Mouse (Mus musculus): ENCODE measurements at regions not wholly inside any gene's neighbourhood (a gene's known extent, or its start where the extent isn't known, plus 50 kb on each side); places are given as distances from the start of the nearest gene placed in this dataset.

DNA sequence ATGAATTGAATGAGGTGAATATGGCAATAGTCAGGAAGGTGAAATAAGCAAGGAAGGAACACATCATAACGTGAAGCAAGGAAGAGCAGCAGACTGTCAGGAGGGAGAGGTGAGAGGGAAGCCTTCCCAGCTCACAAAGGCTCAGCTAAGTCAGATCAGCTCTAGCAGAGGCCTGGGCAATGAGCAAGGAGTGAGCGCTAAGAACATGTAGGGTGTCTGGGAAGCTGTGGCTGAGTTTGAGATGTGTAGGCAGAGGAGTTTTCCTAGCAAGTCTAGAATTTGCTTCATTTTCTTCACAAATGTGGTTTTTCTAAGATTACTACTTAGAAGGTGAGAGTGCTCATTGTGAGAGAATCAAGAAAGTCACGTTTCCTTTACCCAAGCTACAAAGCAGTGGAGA is 803.5 kb upstream of the Chrm3 start:
- DNase-seq (no peak), ATAC-seq (ENCODE audit: low read depth) (no peak)
- Histone ChIP-seq H3K4me2 (no peak overlapping the region), H3K4me3 (replicated peaks) (no peak overlapping the region), H3K4me1 (replicated peaks) (no peaks in the 10 kb centered on the region), H3K9me3 (replicated peaks) (no peaks in the 10 kb centered on the region), H3K36me3 (no peaks in the 10 kb centered on the region), H3K27me3 (no peaks in the 10 kb centered on the region), H3K9ac (no peak overlapping the region), H3K27ac (no peak overlapping the region)
- 53% methylated on average over 3 of the region's 3 CpGs for WGBS (ENCODE audit: insufficient replicate concordance)

DNA sequence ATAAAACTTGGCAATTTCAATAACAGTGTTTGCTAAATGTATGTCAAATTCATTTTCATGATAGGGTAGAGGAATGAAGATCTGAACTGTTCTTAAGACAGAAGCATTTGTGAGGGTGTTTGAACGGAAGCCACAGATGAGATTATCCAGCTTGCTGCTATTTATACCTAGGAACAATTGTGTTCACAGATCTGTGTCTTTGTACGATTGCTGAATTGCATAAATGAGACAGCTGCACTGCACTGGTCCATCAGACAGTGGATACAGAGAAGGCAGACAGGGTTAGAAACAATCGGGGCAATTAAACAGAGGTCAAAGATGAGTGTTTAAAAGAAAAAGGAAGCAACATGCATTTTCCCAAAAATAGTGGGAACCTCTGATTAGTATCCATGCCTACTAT is 786.6 kb upstream of the Chrm3 start:
- 62% methylated on average over 3 of the region's 3 CpGs for WGBS (ENCODE audit: insufficient replicate concordance)
- Histone ChIP-seq H3K4me2 (no peak overlapping the region), H3K9ac (no peak overlapping the region), H3K27ac (no peak overlapping the region), H3K9me3 (replicated peaks) (no peaks in the 10 kb centered on the region), H3K36me3 (no peaks in the 10 kb centered on the region), H3K27me3 (no peaks in the 10 kb centered on the region), H3K4me1 (replicated peaks) (no peaks in the 10 kb centered on the region), H3K4me3 (replicated peaks) (no peak overlapping the region)
- ATAC-seq (ENCODE audit: low read depth) (no peak), DNase-seq (no peak)

GRCm38 (mm10) chr13:11107693-11108092 is 747.0 kb upstream of the Chrm3 start:
- H3K9ac ChIP-seq = no peak overlapping the region
- H3K9me3 ChIP-seq (replicated peaks) = no peaks in the 10 kb centered on the region
- no peak overlapping the region for H3K27ac ChIP-seq
- H3K27me3 ChIP-seq = no peaks in the 10 kb centered on the region
- 58% methylated on average over 2 of the region's 2 CpGs for WGBS (ENCODE audit: insufficient replicate concordance)
- H3K4me3 ChIP-seq (replicated peaks) = no peak overlapping the region
- H3K4me2 ChIP-seq = no peak overlapping the region
- H3K36me3 ChIP-seq = no peaks in the 10 kb centered on the region
- ATAC-seq (ENCODE audit: low read depth) (no peak), DNase-seq (no peak)
- H3K4me1 ChIP-seq (replicated peaks) = no peaks in the 10 kb centered on the region

DNA sequence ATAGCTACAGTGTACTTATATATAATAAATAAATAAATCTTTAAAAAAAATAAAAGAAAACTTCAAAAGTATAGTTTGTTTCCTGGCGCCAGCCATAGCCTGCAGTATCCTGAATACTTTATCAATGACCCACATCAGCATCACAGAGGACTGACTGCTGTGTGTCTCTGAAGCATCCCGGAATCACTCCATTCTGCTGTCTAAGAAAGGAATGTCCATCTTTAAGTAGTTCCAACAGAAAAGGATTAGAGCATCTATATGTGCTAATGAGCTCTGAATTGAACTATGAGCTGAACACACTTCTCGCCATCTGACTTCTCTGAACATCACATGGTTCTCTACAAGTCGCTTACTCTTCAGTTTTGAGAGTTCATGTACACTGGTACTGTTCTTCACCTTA is 745.8 kb upstream of the Chrm3 start:
- Histone ChIP-seq H3K4me3 (replicated peaks) (no peak overlapping the region), H3K27me3 (no peaks in the 10 kb centered on the region), H3K27ac (no peak overlapping the region), H3K4me2 (no peak overlapping the region), H3K9ac (no peak overlapping the region), H3K36me3 (no peaks in the 10 kb centered on the region), H3K4me1 (replicated peaks) (no peaks in the 10 kb centered on the region), H3K9me3 (replicated peaks) (no peaks in the 10 kb centered on the region)
- DNase-seq (no peak), ATAC-seq (ENCODE audit: low read depth) (no peak)
- WGBS (ENCODE audit: insufficient replicate concordance) = 60% methylated on average over 4 of the region's 4 CpGs

DNA sequence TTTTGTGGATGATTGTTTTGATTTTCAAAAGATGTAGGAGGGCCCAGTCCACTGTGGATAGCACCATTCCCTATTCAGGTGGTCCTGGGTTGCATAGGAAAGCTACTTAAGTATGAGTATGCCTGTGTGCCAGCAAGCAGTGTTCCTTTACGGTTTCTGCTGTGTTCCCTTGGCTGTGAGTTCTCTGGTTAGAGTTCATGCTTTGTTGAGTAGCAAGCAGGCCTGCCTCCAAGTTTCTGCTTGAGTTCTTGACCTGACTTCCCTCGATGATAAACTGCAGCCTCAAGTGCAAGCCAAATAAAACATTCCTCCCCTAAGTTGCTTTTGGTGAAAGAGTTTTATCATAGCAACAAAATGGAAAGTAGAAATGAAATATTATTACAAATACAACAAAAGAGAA is 744.9 kb upstream of the Chrm3 start:
- H3K4me2 ChIP-seq = no peak overlapping the region
- no peak overlapping the region for H3K4me3 ChIP-seq (replicated peaks)
- WGBS (ENCODE audit: insufficient replicate concordance) = 52% methylated on average over 2 of the region's 2 CpGs
- H3K9me3 ChIP-seq (replicated peaks) = no peaks in the 10 kb centered on the region
- H3K27me3 ChIP-seq = no peaks in the 10 kb centered on the region
- no peak overlapping the region for H3K27ac ChIP-seq
- no peaks in the 10 kb centered on the region for H3K4me1 ChIP-seq (replicated peaks)
- DNase-seq (no peak), ATAC-seq (ENCODE audit: low read depth) (no peak)
- no peak overlapping the region for H3K9ac ChIP-seq
- no peaks in the 10 kb centered on the region for H3K36me3 ChIP-seq

- no peak overlapping the region for H3K27ac ChIP-seq
- H3K9ac ChIP-seq = no peak overlapping the region
- DNase-seq (no peak), ATAC-seq (ENCODE audit: low read depth) (no peak)
- H3K36me3 ChIP-seq = no peaks in the 10 kb centered on the region
- H3K4me2 ChIP-seq = no peak overlapping the region
- H3K4me1 ChIP-seq (replicated peaks) = no peaks in the 10 kb centered on the region
- no peaks in the 10 kb centered on the region for H3K9me3 ChIP-seq (replicated peaks)
- no peaks in the 10 kb centered on the region for H3K27me3 ChIP-seq
- H3K4me3 ChIP-seq (replicated peaks) = no peak overlapping the region
Measured at GRCm38 (mm10) chr13:11099586-11099950, 738.9 kb upstream of the Chrm3 start.

- H3K27me3 ChIP-seq = no peaks in the 10 kb centered on the region
- no peak overlapping the region for H3K4me2 ChIP-seq
- 52% methylated on average over 4 of the region's 4 CpGs for WGBS (ENCODE audit: insufficient replicate concordance)
- H3K4me1 ChIP-seq (replicated peaks) = no peaks in the 10 kb centered on the region
- no peak overlapping the region for H3K27ac ChIP-seq
- no peak overlapping the region for H3K4me3 ChIP-seq (replicated peaks)
- H3K9ac ChIP-seq = no peak overlapping the region
- H3K9me3 ChIP-seq (replicated peaks) = no peaks in the 10 kb centered on the region
- no peaks in the 10 kb centered on the region for H3K36me3 ChIP-seq
- ATAC-seq (ENCODE audit: low read depth) (no peak), DNase-seq (no peak)
Measured at GRCm38 (mm10) chr13:11098899-11099585, 738.4 kb upstream of the Chrm3 start.

DNA sequence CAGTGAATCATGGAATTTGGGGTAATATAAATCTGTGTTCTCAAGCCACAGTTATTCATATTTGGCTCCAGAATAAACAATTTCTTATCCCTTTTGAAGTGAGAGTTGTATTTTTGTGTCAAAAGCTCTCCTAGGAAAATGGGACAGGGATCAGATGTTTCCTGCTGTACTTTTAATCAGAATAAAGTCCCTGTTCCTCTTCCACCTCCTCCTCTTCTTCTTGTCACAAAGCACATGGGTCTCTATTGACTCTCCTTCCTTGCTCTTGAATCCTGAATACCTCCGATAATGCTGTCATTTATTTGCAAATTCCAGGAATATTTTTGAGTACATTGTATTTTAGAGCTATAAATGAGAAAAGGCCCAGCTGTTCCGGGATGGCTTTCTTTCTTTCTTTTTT is 732.3 kb upstream of the Chrm3 start:
- WGBS (ENCODE audit: insufficient replicate concordance) = 53% methylated on average over 2 of the region's 2 CpGs
- Histone ChIP-seq H3K36me3 (no peaks in the 10 kb centered on the region), H3K4me3 (replicated peaks) (no peak overlapping the region), H3K4me1 (replicated peaks) (no peaks in the 10 kb centered on the region), H3K9ac (no peak overlapping the region), H3K4me2 (no peak overlapping the region), H3K9me3 (replicated peaks) (0 out of 2 replicates have a peak, but pooled peaks cover 7% of the 10 kb centered on the region), H3K27ac (no peak overlapping the region), H3K27me3 (no peaks in the 10 kb centered on the region)
- ATAC-seq (ENCODE audit: low read depth) = no peak
- no peak for DNase-seq
